Mouse (Mus musculus): ENCODE measurements around the gene Pick1.

GRCm38 (mm10) chr15:79238036-79238435 is 9.1 kb downstream of the Pick1 start:
- TF ChIP-seq GATA1 (IDR thresholded peaks at IDR 0.05; ENCODE audit: borderline replicate concordance, low read length), result no peak
- no peak for TF ChIP-seq FLI1 (IDR thresholded peaks at IDR 0.05; ENCODE audit: low read length)

All from megakaryocyte, embryonic 14.5 days (primary cell).